In genomic region chr13:80709531-80710306, GRCm38 (mm10) we compare ENCODE assay signal across 9 mouse cellular contexts.
DNase-seq lines count a peak whose midpoint lies in the region; ATAC-seq lines count a peak whose summit lies in the region.
"Had no signal": no experiment of that assay in that cellular context is flagged by ENCODE, and none has a peak within 500 bp of the region (broad histone marks: within the 10 kb centered on the region; RNA-seq: fewer than 3 reads in every experiment).

No protein-coding gene starts in this region.

- no peak overlapping the region for H3K4me3 ChIP-seq in forebrain, embryonic 10.5 days
- H3K4me3 ChIP-seq in forebrain, embryonic 12.5 days (replicated peaks) = no peak overlapping the region
- H3K4me3 ChIP-seq: neural tube, embryonic 13.5 days had no signal

- H3K4me1 ChIP-seq in forebrain, embryonic 10.5 days = peaks cover 6% of the 10 kb centered on the region
- no peaks in the 10 kb centered on the region for H3K4me1 ChIP-seq in forebrain, embryonic 12.5 days
- H3K4me1 ChIP-seq: neural tube, embryonic 13.5 days had no signal

- no peak for ATAC-seq in forebrain, embryonic 12.5 days (ENCODE audit: low FRiP score)
- peak; percentile 47; the same call in 1 of the 2 replicates for ATAC-seq in common myeloid progenitor, adult 5-6 weeks (replicated peaks; ENCODE audit: low read depth, poor library complexity, severe bottlenecking)
- ATAC-seq in megakaryocyte-erythroid progenitor cell, adult 5-6 weeks (replicated peaks; ENCODE audit: low FRiP score, low TSS enrichment, poor library complexity, severe bottlenecking) = peak; percentile 93

- H3K27me3 ChIP-seq in forebrain, embryonic 10.5 days (ENCODE audit: poor library complexity, severe bottlenecking) = no peaks in the 10 kb centered on the region
- H3K27me3 ChIP-seq in forebrain, embryonic 12.5 days = no peaks in the 10 kb centered on the region
- H3K27me3 ChIP-seq: neural tube, embryonic 13.5 days had no signal

- no peaks in the 10 kb centered on the region for H3K36me3 ChIP-seq in forebrain, embryonic 10.5 days (replicated peaks)
- no peaks in the 10 kb centered on the region for H3K36me3 ChIP-seq in forebrain, embryonic 12.5 days (replicated peaks)
- H3K36me3 ChIP-seq: neural tube, embryonic 13.5 days had no signal

- no peak overlapping the region for H3K9ac ChIP-seq in forebrain, embryonic 12.5 days
- H3K9ac ChIP-seq: neural tube, embryonic 13.5 days had no signal

- 60% methylated on average over 9 of the region's 9 CpGs for WGBS in forebrain, embryonic 10.5 days
- WGBS in forebrain, embryonic 12.5 days = 55% methylated on average over 9 of the region's 9 CpGs

- H3K27ac ChIP-seq in forebrain, embryonic 10.5 days = 0 out of 2 replicates have a peak overlapping the region, but pooled peaks have one; percentile 53
- H3K27ac ChIP-seq in forebrain, embryonic 12.5 days = no peak overlapping the region
- H3K27ac ChIP-seq: neural tube, embryonic 13.5 days had no signal

- no peak overlapping the region for H3K4me2 ChIP-seq in forebrain, embryonic 12.5 days
- H3K4me2 ChIP-seq: neural tube, embryonic 13.5 days had no signal

- DNase-seq in forebrain, embryonic 10.5 days (ENCODE audit: extremely low spot score, low spot score) = peak; percentile 16
- DNase-seq in frontal cortex, postnatal 36 days (ENCODE audit: low spot score in 2 of 2) = peak; percentile 26 to 65
- no peak for DNase-seq in kidney, postnatal 4 days
- no peak for DNase-seq in kidney, adult 18-20 months
- no peak for DNase-seq in thymus, adult 18-20 months

- no peaks in the 10 kb centered on the region for H3K9me3 ChIP-seq in forebrain, embryonic 10.5 days
- H3K9me3 ChIP-seq in forebrain, embryonic 12.5 days = no peaks in the 10 kb centered on the region
- H3K9me3 ChIP-seq: neural tube, embryonic 13.5 days had no signal

Comparison
In these comparisons a context has a peak if more than half of its experiments do, and no peak if none do; other contexts are left out.
1. DNase-seq: peak in forebrain, embryonic 10.5 days (single experiment) and frontal cortex, postnatal 36 days (2 of 2); none in kidney, postnatal 4 days (0 of 2), kidney, adult 18-20 months (single experiment) and thymus, adult 18-20 months (0 of 2).